Mouse (Mus musculus) heart, adult 2 months (tissue): ENCODE measurements at regions not wholly inside any gene's neighbourhood (a gene's known extent, or its start where the extent isn't known, plus 50 kb on each side); places are given as distances from the start of the nearest gene placed in this dataset.

Source experiments
- CTCF ChIP-seq: fragments of 200-600 bp; IDR thresholded peaks from 2 replicates; pipeline ENCODE4 v1.8.1; 2022; ENCODE audit warnings: antibody characterized with exemption, mild to moderate bottlenecking, moderate library complexity
- POLR2A ChIP-seq: fragments of 200-500 bp; IDR thresholded peaks from 2 replicates; pipeline ENCODE4 v1.6.1; 2011; ENCODE audit warnings: mild to moderate bottlenecking, low read depth, low read length, control low read depth; ENCODE audit not compliant: insufficient read depth

DNA sequence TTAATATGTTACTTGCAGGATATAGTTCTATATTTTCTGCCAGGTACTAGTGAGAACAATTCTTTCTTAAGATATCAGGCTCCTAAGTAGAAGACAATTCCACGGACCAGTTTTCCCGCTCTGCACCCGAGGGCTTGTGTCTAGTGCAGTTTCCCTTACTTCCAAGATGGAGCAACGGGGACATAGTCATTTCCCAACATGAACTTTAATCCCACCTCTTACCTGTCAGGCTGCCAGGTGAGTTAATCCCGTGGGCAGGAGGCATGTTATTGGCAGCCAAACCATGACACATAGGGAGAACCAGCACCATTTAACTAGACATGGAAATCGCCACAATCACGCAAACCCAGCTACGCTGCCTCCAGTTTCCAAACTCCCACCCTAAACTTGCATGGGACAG, 624.4 kb upstream of the 3110018I06Rik start:
- no peak for TF ChIP-seq CTCF
- no peak for TF ChIP-seq POLR2A
